Mouse (Mus musculus) cerebellum, adult 2 months (tissue): ENCODE results near the gene Wfdc13.

ENCODE experiments used
- CTCF ChIP-seq: fragments of 200-500 bp; IDR thresholded peaks from 2 replicates; pipeline ENCODE4 v1.5.1; 2011; ENCODE audit warnings: low read depth, mild to moderate bottlenecking, control low read depth, low read length, moderate library complexity, borderline replicate concordance; ENCODE audit not compliant: insufficient read depth
- POLR2A ChIP-seq: fragments of 200-500 bp; IDR thresholded peaks from 2 replicates; pipeline ENCODE4 v1.6.1; 2011; ENCODE audit warnings: low read length, control low read depth, borderline replicate concordance; ENCODE audit not compliant: insufficient read depth

- TF ChIP-seq POLR2A (no peak), CTCF (no peak)
These were observed 16.1 kb downstream of the Wfdc13 start for GRCm38 (mm10) chr2:164700959-164701358.
